Mouse (Mus musculus): ENCODE measurements around the gene Mrps5. TPM values are rescaled to one million over a fixed set of nuclear protein-coding genes. Genes with fewer than 3 reads are reported as not detected.

The Mrps5 gene
- total and polyA plus RNA-seq, 3 experiments = 55.8 to 194 (median 82.4) TPM

- Histone ChIP-seq H3K9me3 (replicated peaks) (no peaks in the 10 kb centered on the region), H3K27me3 (ENCODE audit: insufficient read depth, low read length) (peaks cover 11% of the 10 kb centered on the region), H3K4me3 (ENCODE audit: low read depth, low read length) (no peak overlapping the region), H3K4me1 (ENCODE audit: insufficient read depth, low read depth, low read length) (no peaks in the 10 kb centered on the region), H3K36me3 (replicated peaks) (peaks cover 25% of the 10 kb centered on the region)
- DNase-seq (ENCODE audit: low spot score) (no peak), ATAC-seq (ENCODE audit: extremely low read depth, insufficient number of reproducible peaks, low FRiP score, poor library complexity, severe bottlenecking) (no peak)
- no peak for TF ChIP-seq POLR2AphosphoS5 (IDR thresholded peaks at IDR 0.05; ENCODE audit: insufficient replicate concordance, low read depth, low read length)
- no peak for TF ChIP-seq GATA1 (IDR thresholded peaks at IDR 0.05; ENCODE audit: borderline replicate concordance, low read length)
- TF ChIP-seq CTCF (IDR thresholded peaks at IDR 0.05; ENCODE audit: low read depth, low read length) = no peak
- no peak for TF ChIP-seq GATA2 (IDR thresholded peaks at IDR 0.05; ENCODE audit: borderline replicate concordance, low read depth, low read length)
- no peak for TF ChIP-seq TAL1 (conservative IDR thresholded peaks at IDR 0.05; ENCODE audit: low read depth, low read length)
Measured at GRCm38 (mm10) chr2:127608986-127609385, 22.0 kb downstream of the Mrps5 start.

- Histone ChIP-seq H3K27me3 (ENCODE audit: insufficient read depth, low read length) (peaks cover 11% of the 10 kb centered on the region), H3K9me3 (replicated peaks) (no peaks in the 10 kb centered on the region), H3K4me1 (ENCODE audit: insufficient read depth, low read depth, low read length) (no peaks in the 10 kb centered on the region), H3K36me3 (replicated peaks) (peaks cover 4% of the 10 kb centered on the region), H3K4me3 (ENCODE audit: low read depth, low read length) (no peak overlapping the region)
- DNase-seq (ENCODE audit: low spot score) (no peak), ATAC-seq (ENCODE audit: extremely low read depth, insufficient number of reproducible peaks, low FRiP score, poor library complexity, severe bottlenecking) (no peak)
- no peak for TF ChIP-seq CTCF (IDR thresholded peaks at IDR 0.05; ENCODE audit: low read depth, low read length)
- no peak for TF ChIP-seq GATA2 (IDR thresholded peaks at IDR 0.05; ENCODE audit: borderline replicate concordance, low read depth, low read length)
- TF ChIP-seq GATA1 (IDR thresholded peaks at IDR 0.05; ENCODE audit: borderline replicate concordance, low read length) = no peak
- TF ChIP-seq POLR2AphosphoS5 (IDR thresholded peaks at IDR 0.05; ENCODE audit: insufficient replicate concordance, low read depth, low read length) = no peak
- TF ChIP-seq TAL1 (conservative IDR thresholded peaks at IDR 0.05; ENCODE audit: low read depth, low read length) = no peak
Measured at GRCm38 (mm10) chr2:127611386-127611785, 24.4 kb downstream of the Mrps5 start.

- no peaks in the 10 kb centered on the region for H3K9me3 ChIP-seq (replicated peaks)
- ATAC-seq (ENCODE audit: extremely low read depth, insufficient number of reproducible peaks, low FRiP score, poor library complexity, severe bottlenecking) (no peak), DNase-seq (ENCODE audit: low spot score) (no peak)
- no peaks in the 10 kb centered on the region for H3K36me3 ChIP-seq (replicated peaks)
- no peak overlapping the region for H3K4me3 ChIP-seq (ENCODE audit: low read depth, low read length)
- H3K27me3 ChIP-seq (ENCODE audit: insufficient read depth, low read length) = peaks cover 11% of the 10 kb centered on the region
- TF ChIP-seq GATA1 (IDR thresholded peaks at IDR 0.05; ENCODE audit: borderline replicate concordance, low read length) (no peak), GATA2 (IDR thresholded peaks at IDR 0.05; ENCODE audit: borderline replicate concordance, low read depth, low read length) (no peak), CTCF (IDR thresholded peaks at IDR 0.05; ENCODE audit: low read depth, low read length) (no peak), TAL1 (conservative IDR thresholded peaks at IDR 0.05; ENCODE audit: low read depth, low read length) (no peak), POLR2AphosphoS5 (IDR thresholded peaks at IDR 0.05; ENCODE audit: insufficient replicate concordance, low read depth, low read length) (no peak)
- no peaks in the 10 kb centered on the region for H3K4me1 ChIP-seq (ENCODE audit: insufficient read depth, low read depth, low read length)
Measured at GRCm38 (mm10) chr2:127612288-127612687, 25.3 kb downstream of the Mrps5 start.

GRCm38 (mm10) chr2:127619311-127619710, 32.3 kb downstream of the Mrps5 start:
- Histone ChIP-seq H3K4me1 (ENCODE audit: insufficient read depth, low read depth, low read length) (no peaks in the 10 kb centered on the region), H3K4me3 (ENCODE audit: low read depth, low read length) (no peak overlapping the region), H3K9me3 (replicated peaks) (no peaks in the 10 kb centered on the region), H3K36me3 (replicated peaks) (no peaks in the 10 kb centered on the region), H3K27me3 (ENCODE audit: insufficient read depth, low read length) (peaks cover 3% of the 10 kb centered on the region; the same call in 1 of the 2 replicates)
- DNase-seq (ENCODE audit: low spot score) = no peak
- no peak for ATAC-seq (ENCODE audit: extremely low read depth, insufficient number of reproducible peaks, low FRiP score, poor library complexity, severe bottlenecking)
- no peak for TF ChIP-seq GATA1 (IDR thresholded peaks at IDR 0.05; ENCODE audit: borderline replicate concordance, low read length)
- TF ChIP-seq TAL1 (conservative IDR thresholded peaks at IDR 0.05; ENCODE audit: low read depth, low read length) = no peak
- no peak for TF ChIP-seq CTCF (IDR thresholded peaks at IDR 0.05; ENCODE audit: low read depth, low read length)
- no peak for TF ChIP-seq POLR2AphosphoS5 (IDR thresholded peaks at IDR 0.05; ENCODE audit: insufficient replicate concordance, low read depth, low read length)
- no peak for TF ChIP-seq GATA2 (IDR thresholded peaks at IDR 0.05; ENCODE audit: borderline replicate concordance, low read depth, low read length)

- H3K4me3 ChIP-seq (ENCODE audit: low read depth, low read length) = no peak overlapping the region
- H3K9me3 ChIP-seq (replicated peaks) = no peaks in the 10 kb centered on the region
- H3K27me3 ChIP-seq (ENCODE audit: insufficient read depth, low read length) = 0 out of 2 replicates have a peak, but pooled peaks cover 3% of the 10 kb centered on the region
- ATAC-seq (ENCODE audit: extremely low read depth, insufficient number of reproducible peaks, low FRiP score, poor library complexity, severe bottlenecking) = no peak
- H3K36me3 ChIP-seq (replicated peaks) = no peaks in the 10 kb centered on the region
- no peaks in the 10 kb centered on the region for H3K4me1 ChIP-seq (ENCODE audit: insufficient read depth, low read depth, low read length)
- TF ChIP-seq CTCF (IDR thresholded peaks at IDR 0.05; ENCODE audit: low read depth, low read length) (no peak), GATA2 (IDR thresholded peaks at IDR 0.05; ENCODE audit: borderline replicate concordance, low read depth, low read length) (no peak), TAL1 (conservative IDR thresholded peaks at IDR 0.05; ENCODE audit: low read depth, low read length) (no peak), GATA1 (IDR thresholded peaks at IDR 0.05; ENCODE audit: borderline replicate concordance, low read length) (no peak), POLR2AphosphoS5 (IDR thresholded peaks at IDR 0.05; ENCODE audit: insufficient replicate concordance, low read depth, low read length) (no peak)
- no peak for DNase-seq (ENCODE audit: low spot score)
Measured at GRCm38 (mm10) chr2:127622065-127622464, 35.0 kb downstream of the Mrps5 start.

GRCm38 (mm10) chr2:127624786-127625185, 37.8 kb downstream of the Mrps5 start:
- H3K4me3 ChIP-seq (ENCODE audit: low read depth, low read length) = no peak overlapping the region
- no peaks in the 10 kb centered on the region for H3K36me3 ChIP-seq (replicated peaks)
- no peaks in the 10 kb centered on the region for H3K27me3 ChIP-seq (ENCODE audit: insufficient read depth, low read length)
- no peak for TF ChIP-seq POLR2AphosphoS5 (IDR thresholded peaks at IDR 0.05; ENCODE audit: insufficient replicate concordance, low read depth, low read length)
- no peaks in the 10 kb centered on the region for H3K9me3 ChIP-seq (replicated peaks)
- ATAC-seq (ENCODE audit: extremely low read depth, insufficient number of reproducible peaks, low FRiP score, poor library complexity, severe bottlenecking) (no peak), DNase-seq (ENCODE audit: low spot score) (no peak)
- no peaks in the 10 kb centered on the region for H3K4me1 ChIP-seq (ENCODE audit: insufficient read depth, low read depth, low read length)

- TF ChIP-seq POLR2AphosphoS5 (IDR thresholded peaks at IDR 0.05; ENCODE audit: insufficient replicate concordance, low read depth, low read length) (no peak), CTCF (IDR thresholded peaks at IDR 0.05; ENCODE audit: low read depth, low read length) (no peak), TAL1 (conservative IDR thresholded peaks at IDR 0.05; ENCODE audit: low read depth, low read length) (no peak), GATA2 (IDR thresholded peaks at IDR 0.05; ENCODE audit: borderline replicate concordance, low read depth, low read length) (no peak), GATA1 (IDR thresholded peaks at IDR 0.05; ENCODE audit: borderline replicate concordance, low read length) (no peak)
- Histone ChIP-seq H3K4me1 (ENCODE audit: insufficient read depth, low read depth, low read length) (no peaks in the 10 kb centered on the region), H3K9me3 (replicated peaks) (no peaks in the 10 kb centered on the region), H3K36me3 (replicated peaks) (no peaks in the 10 kb centered on the region), H3K4me3 (ENCODE audit: low read depth, low read length) (no peak overlapping the region), H3K27me3 (ENCODE audit: insufficient read depth, low read length) (no peaks in the 10 kb centered on the region)
- no peak for ATAC-seq (ENCODE audit: extremely low read depth, insufficient number of reproducible peaks, low FRiP score, poor library complexity, severe bottlenecking)
- no peak for DNase-seq (ENCODE audit: low spot score)
Measured at GRCm38 (mm10) chr2:127625659-127626058, 38.6 kb downstream of the Mrps5 start.
